Mouse (Mus musculus) kidney, embryonic 14.5 days (tissue): ENCODE measurements around the gene Gm5767. TPM values are rescaled to one million over a fixed set of nuclear protein-coding genes. Genes with fewer than 3 reads are reported as not detected.

Experiments
- ATAC-seq: fragments of 200-750 bp; cut with Nextera tagmentation; 2 replicates; pipeline ENCODE4 v1.8.0; 2017; ENCODE audit warnings: moderate number of reproducible peaks, mild to moderate bottlenecking, moderate TSS enrichment, moderate library complexity; ENCODE audit not compliant: low FRiP score, low TSS enrichment
- H3K27ac ChIP-seq: fragments of 300-500 bp; sonication (generic); 2 replicates; pipeline ENCODE4 v1.5.1; 2014; ENCODE audit warnings: low read depth, mild to moderate bottlenecking, low read length, moderate library complexity, mixed read lengths
- H3K27me3 ChIP-seq: fragments of 300-500 bp; sonication (generic); 2 replicates; pipeline ENCODE4 v1.6.1; 2014; ENCODE audit warnings: mild to moderate bottlenecking, low read length; ENCODE audit not compliant: control insufficient read depth, insufficient read depth
- H3K36me3 ChIP-seq: fragments of 300-500 bp; sonication (generic); 2 replicates; pipeline ENCODE4 v1.6.1; 2014; ENCODE audit warnings: low read length, mixed read lengths; ENCODE audit not compliant: control insufficient read depth, insufficient read depth
- H3K4me1 ChIP-seq: fragments of 300-500 bp; sonication (generic); 2 replicates; pipeline ENCODE4 v1.6.1; 2014; ENCODE audit warnings: low read length, mixed read lengths; ENCODE audit not compliant: control insufficient read depth, insufficient read depth
- H3K4me2 ChIP-seq: fragments of 300-500 bp; sonication (generic); replicated peaks from 2 replicates; pipeline ENCODE4 v1.6.1; 2014; ENCODE audit warnings: low read depth, mild to moderate bottlenecking, low read length
- H3K4me3 ChIP-seq: fragments of 300-500 bp; sonication (generic); 2 replicates; pipeline ENCODE4 v1.5.1; 2014; ENCODE audit warnings: mild to moderate bottlenecking, low read length
- H3K9ac ChIP-seq: fragments of 300-500 bp; sonication (generic); 2 replicates; pipeline ENCODE4 v1.6.1; 2014; ENCODE audit warnings: low read depth, mild to moderate bottlenecking, low read length, moderate library complexity
- H3K9me3 ChIP-seq: fragments of 300-500 bp; sonication (generic); 2 replicates; pipeline ENCODE4 v1.6.1; 2016; ENCODE audit warnings: low read length; ENCODE audit not compliant: control insufficient read depth
- WGBS: fragments of 180-500 bp; shearing (Covaris S2); extraction: QIAGEN DNeasy Blood & Tissue Kit; methylation state at CpG from one replicate; pipeline ENCODE4 v1.1.7; 2014; 5-methylcytosine and 5-hydroxymethylcytosine counted together
- polyA plus RNA-seq: library from polyadenylated mRNA; unstranded; fragments of >200 nt; fragmentation: Nextera tagmentation; extraction: Ambion mirVana; gene quantifications from 2 replicates; pipeline ENCODE4 v1.2.1, GENCODE M21; 2014

Gm5767 gene
- polyA plus RNA-seq, 1 experiment from 2014 or later, result not detected

- no peaks in the 10 kb centered on the region for H3K27me3 ChIP-seq
- H3K4me1 ChIP-seq, result no peaks in the 10 kb centered on the region
- H3K4me2 ChIP-seq, result no peak overlapping the region
- no peak overlapping the region for H3K27ac ChIP-seq
- 91% methylated on average over 3 of the region's 3 CpGs for WGBS
- H3K9ac ChIP-seq, result no peak overlapping the region
- no peaks in the 10 kb centered on the region for H3K9me3 ChIP-seq
- no peak overlapping the region for H3K4me3 ChIP-seq
- H3K36me3 ChIP-seq, result peaks cover 89% of the 10 kb centered on the region
- no peak for ATAC-seq
These were observed 30.6 kb upstream of the Gm5767 start for GRCm38 (mm10) chr16:8650007-8650406.

- peaks cover 67% of the 10 kb centered on the region for H3K36me3 ChIP-seq
- no peak overlapping the region for H3K9ac ChIP-seq
- H3K4me1 ChIP-seq, result no peaks in the 10 kb centered on the region
- no peaks in the 10 kb centered on the region for H3K27me3 ChIP-seq
- 78% methylated on average over 6 of the region's 6 CpGs for WGBS
- no peaks in the 10 kb centered on the region for H3K9me3 ChIP-seq
- ATAC-seq, result no peak
- H3K4me3 ChIP-seq, result no peak overlapping the region
- H3K4me2 ChIP-seq, result no peak overlapping the region
- no peak overlapping the region for H3K27ac ChIP-seq
These were observed 25.5 kb upstream of the Gm5767 start for GRCm38 (mm10) chr16:8655108-8655507.

GRCm38 (mm10) chr16:8655599-8655998 lies 25.0 kb upstream of the Gm5767 start:
- H3K4me2 ChIP-seq, result no peak overlapping the region
- no peaks in the 10 kb centered on the region for H3K9me3 ChIP-seq
- WGBS, result 88% methylated on average over 9 of the region's 9 CpGs
- H3K27me3 ChIP-seq, result no peaks in the 10 kb centered on the region
- no peaks in the 10 kb centered on the region for H3K4me1 ChIP-seq
- H3K9ac ChIP-seq, result no peak overlapping the region
- H3K36me3 ChIP-seq, result peaks cover 69% of the 10 kb centered on the region
- H3K4me3 ChIP-seq, result no peak overlapping the region
- ATAC-seq, result no peak
- no peak overlapping the region for H3K27ac ChIP-seq

GRCm38 (mm10) chr16:8656256-8656655 lies 24.3 kb upstream of the Gm5767 start:
- H3K27me3 ChIP-seq, result no peaks in the 10 kb centered on the region
- no peak overlapping the region for H3K4me2 ChIP-seq
- ATAC-seq, result no peak
- H3K9ac ChIP-seq, result no peak overlapping the region
- no peak overlapping the region for H3K4me3 ChIP-seq
- no peaks in the 10 kb centered on the region for H3K9me3 ChIP-seq
- H3K27ac ChIP-seq, result no peak overlapping the region
- no peaks in the 10 kb centered on the region for H3K4me1 ChIP-seq
- H3K36me3 ChIP-seq, result peaks cover 67% of the 10 kb centered on the region
- WGBS, result 88% methylated on average over 2 of the region's 2 CpGs

- 84% methylated on average over 4 of the region's 4 CpGs for WGBS
- peaks cover 58% of the 10 kb centered on the region for H3K36me3 ChIP-seq
These were observed 22.2 kb upstream of the Gm5767 start for GRCm38 (mm10) chr16:8658349-8658748.

GRCm38 (mm10) chr16:8658764-8659163 lies 21.8 kb upstream of the Gm5767 start:
- no peaks in the 10 kb centered on the region for H3K4me1 ChIP-seq
- H3K4me3 ChIP-seq, result no peak overlapping the region
- ATAC-seq, result no peak
- H3K36me3 ChIP-seq, result peaks cover 55% of the 10 kb centered on the region
- no peak overlapping the region for H3K9ac ChIP-seq
- H3K27ac ChIP-seq, result no peak overlapping the region
- H3K4me2 ChIP-seq, result no peak overlapping the region
- H3K9me3 ChIP-seq, result no peaks in the 10 kb centered on the region
- WGBS, result 93% methylated on average over 4 of the region's 4 CpGs
- no peaks in the 10 kb centered on the region for H3K27me3 ChIP-seq

More at GRCm38 (mm10) chr16:8658349-8658748, 22.2 kb upstream of the Gm5767 start:
- no peaks in the 10 kb centered on the region for H3K27me3 ChIP-seq
- H3K4me2 ChIP-seq, result no peak overlapping the region
- H3K27ac ChIP-seq, result no peak overlapping the region
- no peak for ATAC-seq
- no peaks in the 10 kb centered on the region for H3K9me3 ChIP-seq
- no peak overlapping the region for H3K9ac ChIP-seq
- no peak overlapping the region for H3K4me3 ChIP-seq
- H3K4me1 ChIP-seq, result no peaks in the 10 kb centered on the region

- H3K4me2 ChIP-seq, result no peak overlapping the region
- H3K9ac ChIP-seq, result no peak overlapping the region
- H3K27me3 ChIP-seq, result no peaks in the 10 kb centered on the region
- peaks cover 33% of the 10 kb centered on the region for H3K36me3 ChIP-seq
- peaks cover 8% of the 10 kb centered on the region for H3K4me1 ChIP-seq
- H3K9me3 ChIP-seq, result no peaks in the 10 kb centered on the region
- WGBS, result 87% methylated on average over 2 of the region's 2 CpGs
- ATAC-seq, result no peak
- H3K27ac ChIP-seq, result no peak overlapping the region
- H3K4me3 ChIP-seq, result no peak overlapping the region
These were observed 17.5 kb upstream of the Gm5767 start for GRCm38 (mm10) chr16:8663022-8663421.

- H3K4me2 ChIP-seq, result no peak overlapping the region
- H3K4me1 ChIP-seq, result peaks cover 9% of the 10 kb centered on the region
- WGBS, result 78% methylated on average over 24 of the region's 24 CpGs
- no peaks in the 10 kb centered on the region for H3K27me3 ChIP-seq
- ATAC-seq, result no peak
- peaks cover 25% of the 10 kb centered on the region for H3K36me3 ChIP-seq
- no peak overlapping the region for H3K4me3 ChIP-seq
- no peak overlapping the region for H3K27ac ChIP-seq
- no peak overlapping the region for H3K9ac ChIP-seq
- H3K9me3 ChIP-seq, result no peaks in the 10 kb centered on the region
These were observed 16.7 kb upstream of the Gm5767 start for GRCm38 (mm10) chr16:8663606-8664539.

GRCm38 (mm10) chr16:8665367-8665766 lies 15.2 kb upstream of the Gm5767 start:
- H3K4me1 ChIP-seq, result peaks cover 21% of the 10 kb centered on the region
- WGBS, result 81% methylated on average over 5 of the region's 5 CpGs
- H3K27ac ChIP-seq, result no peak overlapping the region
- H3K4me2 ChIP-seq, result no peak overlapping the region
- H3K4me3 ChIP-seq, result no peak overlapping the region
- H3K9me3 ChIP-seq, result no peaks in the 10 kb centered on the region
- H3K36me3 ChIP-seq, result peaks cover 16% of the 10 kb centered on the region
- no peak overlapping the region for H3K9ac ChIP-seq
- ATAC-seq, result no peak
- no peaks in the 10 kb centered on the region for H3K27me3 ChIP-seq
